Comparison of ENCODE assay signal across 11 mouse cellular contexts in genomic region chr15:85011895-85012661, GRCm38 (mm10). TPM values are rescaled to one million over a fixed set of nuclear protein-coding genes. Genes with fewer than 3 reads are reported as not detected.
A peak's percentile ranks its signal among the peaks of the same experiment; 100 is the strongest.
DNase-seq lines count a peak whose midpoint lies in the region; ATAC-seq and TF ChIP-seq lines count a peak whose summit lies in the region.
"Had no signal": no experiment of that assay in that cellular context is flagged by ENCODE, and none has a peak within 500 bp of the region (broad histone marks: within the 10 kb centered on the region; RNA-seq: fewer than 3 reads in every experiment).

No protein-coding gene starts in this region.

- no peaks in the 10 kb centered on the region for H3K9me3 ChIP-seq in liver, embryonic 12.5 days (replicated peaks)
- no peaks in the 10 kb centered on the region for H3K9me3 ChIP-seq in stomach, postnatal 0 days (ENCODE audit: control insufficient read depth, low read length)
- H3K9me3 ChIP-seq: G1E; midbrain, embryonic 12.5 days had no signal

- no peak overlapping the region for H3K4me3 ChIP-seq in liver, embryonic 12.5 days
- H3K4me3 ChIP-seq in stomach, postnatal 0 days (ENCODE audit: low read depth, low read length), result no peak overlapping the region
- H3K4me3 ChIP-seq: erythroblast, embryonic 14.5 days; midbrain, embryonic 12.5 days had no signal

- intact Hi-C loops in heart, postnatal 10 days (cut with DNase I), result no loop called here

- peaks cover 18% of the 10 kb centered on the region for H3K27me3 ChIP-seq in liver, embryonic 12.5 days (replicated peaks)
- no peaks in the 10 kb centered on the region for H3K27me3 ChIP-seq in stomach, postnatal 0 days (ENCODE audit: control insufficient read depth, insufficient read depth, low read length)

- WGBS in liver, embryonic 12.5 days (ENCODE audit: insufficient replicate concordance), result 50% methylated on average over 19 of the region's 19 CpGs
- WGBS in stomach, postnatal 0 days, result 13% methylated on average over 19 of the region's 19 CpGs

- no peak for TF ChIP-seq CTCF in stomach, postnatal 0 days (IDR thresholded peaks at IDR 0.05; ENCODE audit: low read depth)

- ATAC-seq in liver, embryonic 12.5 days, result no peak
- peak; percentile 33; the same call in 1 of the 2 replicates for ATAC-seq in stomach, postnatal 0 days (ENCODE audit: low FRiP score, low TSS enrichment)
- no peak for ATAC-seq in inflammation-experienced regulatory T-cells, adult 6 months

- H3K27ac ChIP-seq in liver, embryonic 12.5 days, result no peak overlapping the region
- H3K27ac ChIP-seq in stomach, postnatal 0 days (replicated peaks), result peak overlapping the region; percentile 82
- H3K27ac ChIP-seq: midbrain, embryonic 12.5 days had no signal

- H3K9ac ChIP-seq in liver, embryonic 12.5 days, result no peak overlapping the region
- 0 out of 2 replicates have a peak overlapping the region, but pooled peaks have one; percentile 43 for H3K9ac ChIP-seq in stomach, postnatal 0 days (ENCODE audit: low read length)
- H3K9ac ChIP-seq: midbrain, embryonic 12.5 days had no signal

- TF ChIP-seq EP300 in stomach, postnatal 0 days (optimal IDR thresholded peaks at IDR 0.05), result no peak

- DNase-seq in heart, postnatal 4 days, result peak; percentile 21
- no peak for DNase-seq in heart, postnatal 10 days
- peak; percentile 34 for DNase-seq in thymus, postnatal 4 days
- DNase-seq in thymus, postnatal 14 days, result no peak
- DNase-seq in stomach, postnatal 0 days (ENCODE audit: low spot score), result no peak
- no peak for DNase-seq in cerebellum, postnatal 4 days (ENCODE audit: low spot score in 2 of 2)

- peak overlapping the region; percentile 2; the same call in 1 of the 2 replicates for H3K4me2 ChIP-seq in liver, embryonic 12.5 days
- 0 out of 2 replicates have a peak overlapping the region, but pooled peaks have one; percentile 4 for H3K4me2 ChIP-seq in stomach, postnatal 0 days (replicated peaks; ENCODE audit: low read depth)
- H3K4me2 ChIP-seq: midbrain, embryonic 12.5 days had no signal

- H3K36me3 ChIP-seq in liver, embryonic 12.5 days, result no peaks in the 10 kb centered on the region
- H3K36me3 ChIP-seq in stomach, postnatal 0 days (ENCODE audit: control insufficient read depth, insufficient read depth, low read length), result no peaks in the 10 kb centered on the region
- H3K36me3 ChIP-seq: G1E; midbrain, embryonic 12.5 days had no signal

- peaks cover 3% of the 10 kb centered on the region; the same call in 1 of the 2 replicates for H3K4me1 ChIP-seq in liver, embryonic 12.5 days
- H3K4me1 ChIP-seq in stomach, postnatal 0 days (replicated peaks; ENCODE audit: control insufficient read depth, insufficient read depth), result peaks cover 6% of the 10 kb centered on the region

RNA-seq across cellular contexts. Expression of gene Upk3a, which starts 4.9 kb away (rescaled TPM):
- total RNA-seq in heart, postnatal 4 days (2021), result not detected
- total RNA-seq in heart, postnatal 10 days (2021), result not detected
- not detected in 2 replicates for polyA plus RNA-seq in liver, embryonic 12.5 days (2016; fragmentation: Nextera tagmentation; extraction: Ambion mirVana)
- 5.7 and 7.0 TPM in 2 replicates for polyA plus RNA-seq in stomach, postnatal 0 days (2015; fragmentation: Nextera tagmentation; extraction: Ambion mirVana)
- not detected for polyA plus RNA-seq in inflammation-experienced regulatory T-cells, adult 6 months (2017; shearing (Covaris generic))
- total RNA-seq: G1E had no signal
- polyA plus RNA-seq: erythroblast, embryonic 14.5 days; G1E had no signal

RNA-seq across cellular contexts. Expression of gene Fam118a, which starts 16.7 kb away (rescaled TPM):
- 10 to 100 TPM; 14.6 to 14.9 TPM for total RNA-seq in heart, postnatal 4 days (2021)
- 10 to 100 TPM; 10.1 to 10.8 TPM for total RNA-seq in heart, postnatal 10 days (2021)
- polyA plus RNA-seq in liver, embryonic 12.5 days (2016; fragmentation: Nextera tagmentation; extraction: Ambion mirVana), result 11.2 and 11.4 TPM in 2 replicates
- 18.3 and 20.1 TPM in 2 replicates for polyA plus RNA-seq in stomach, postnatal 0 days (2015; fragmentation: Nextera tagmentation; extraction: Ambion mirVana)
- 10 to 100 TPM; 27.4 to 43.6 (median 41.6) TPM for polyA plus RNA-seq in inflammation-experienced regulatory T-cells, adult 6 months (2017; shearing (Covaris generic))

RNA-seq across cellular contexts. Expression of gene 5031439G07Rik, which starts 23.7 kb away (rescaled TPM):
- 10 to 100 TPM; 22.2 to 23.8 TPM for total RNA-seq in heart, postnatal 4 days (2021)
- 10 to 100 TPM; 22.1 to 25.2 TPM for total RNA-seq in heart, postnatal 10 days (2021)
- polyA plus RNA-seq in liver, embryonic 12.5 days (2016; fragmentation: Nextera tagmentation; extraction: Ambion mirVana), result 3.6 and 4.9 TPM in 2 replicates
- 6.6 and 14.7 TPM in 2 replicates for polyA plus RNA-seq in stomach, postnatal 0 days (2015; fragmentation: Nextera tagmentation; extraction: Ambion mirVana)
- 1 to 10 TPM; 1.1 to 1.9 (median 1.3) TPM for polyA plus RNA-seq in inflammation-experienced regulatory T-cells, adult 6 months (2017; shearing (Covaris generic))

Comparison
In these comparisons a context has a peak if more than half of its experiments do, and no peak if none do; other contexts are left out.
1. DNase-seq: peak in heart, postnatal 4 days (single experiment) and thymus, postnatal 4 days (single experiment); none in heart, postnatal 10 days (0 of 2), thymus, postnatal 14 days (single experiment), stomach, postnatal 0 days (single experiment) and cerebellum, postnatal 4 days (0 of 2).